Mouse (Mus musculus): ENCODE results near the gene Ifng.

The Ifng gene

GRCm38 (mm10) chr10:118479244-118479643 is 38.4 kb downstream of the Ifng start:
- DNase-seq (ENCODE audit: low read depth, low spot score): no peak

GRCm38 (mm10) chr10:118480118-118480517 is 39.3 kb downstream of the Ifng start:
- no peak for DNase-seq (ENCODE audit: low read depth, low spot score)

DNA sequence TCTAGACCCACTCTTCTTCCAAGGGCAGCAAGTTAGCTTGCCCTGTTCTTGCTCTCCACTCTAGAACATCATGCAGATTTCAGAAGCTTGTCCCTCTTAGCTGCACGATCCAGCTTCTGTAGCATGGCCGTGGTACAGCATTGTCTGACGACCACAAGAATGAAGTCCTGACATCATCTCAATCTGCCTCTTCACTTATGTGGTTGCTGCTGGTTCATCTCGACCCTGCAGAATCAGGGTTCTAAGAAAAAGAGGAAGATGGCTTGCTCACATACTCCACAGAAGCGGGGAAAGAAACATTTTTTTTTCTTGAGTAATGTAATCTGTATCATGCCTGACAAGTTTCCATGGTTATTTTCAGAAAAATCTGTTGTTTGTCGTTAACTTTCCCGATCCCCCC is 39.9 kb downstream of the Ifng start:
- DNase-seq (ENCODE audit: low read depth, low spot score): no peak

DNA sequence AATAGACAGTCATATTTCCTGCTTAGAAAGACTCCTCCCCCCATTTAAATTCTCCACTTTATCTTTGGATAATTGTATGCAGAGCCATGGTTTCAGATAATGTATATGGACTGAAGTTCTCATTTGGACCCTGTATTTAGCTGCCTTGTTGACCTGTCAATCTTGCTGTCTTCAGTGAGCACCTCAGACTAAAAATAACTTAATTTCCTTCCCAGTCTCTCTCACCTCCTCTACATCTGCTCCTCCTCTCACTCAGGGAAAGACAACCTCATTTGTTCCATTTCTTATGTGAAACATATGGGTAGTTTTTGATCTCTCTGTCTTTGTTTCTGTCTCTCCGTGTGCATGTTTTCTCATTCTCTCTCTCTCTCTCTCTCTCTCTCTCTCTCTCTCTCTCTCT is 53.3 kb downstream of the Ifng start:
- no peak for DNase-seq (ENCODE audit: low read depth, low spot score)

DNA sequence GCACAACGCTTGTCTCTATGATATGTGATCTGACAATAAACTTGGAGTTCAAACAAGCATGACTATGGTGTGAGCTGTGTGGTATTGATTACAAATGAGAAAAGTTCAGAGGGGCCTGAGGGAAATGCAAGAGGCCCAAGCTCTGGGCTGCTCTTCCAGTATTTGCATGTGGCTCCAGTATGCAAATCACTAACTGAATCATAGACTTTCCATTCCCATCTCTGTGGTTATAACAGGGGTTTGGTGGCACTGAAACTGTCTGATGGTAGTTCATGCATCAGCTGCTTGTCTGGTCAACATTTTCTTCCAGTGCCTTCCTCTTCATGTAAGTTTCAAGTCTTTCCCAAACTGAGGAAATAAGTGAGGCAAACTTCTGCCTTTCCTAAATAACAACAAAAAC is 54.5 kb downstream of the Ifng start:
- DNase-seq (ENCODE audit: low read depth, low spot score): no peak

All from c-Kit-negative CD71-positive TER-119-positive erythroid progenitor cells, embryonic 14.5 days (primary cell).